Mouse (Mus musculus): ENCODE measurements around the gene Rbmxl1. TPM values are rescaled to one million over a fixed set of nuclear protein-coding genes. Genes with fewer than 3 reads are reported as not detected.

The Rbmxl1 gene
- polyA plus RNA-seq, 1 experiment, result 94.8 TPM

DNA sequence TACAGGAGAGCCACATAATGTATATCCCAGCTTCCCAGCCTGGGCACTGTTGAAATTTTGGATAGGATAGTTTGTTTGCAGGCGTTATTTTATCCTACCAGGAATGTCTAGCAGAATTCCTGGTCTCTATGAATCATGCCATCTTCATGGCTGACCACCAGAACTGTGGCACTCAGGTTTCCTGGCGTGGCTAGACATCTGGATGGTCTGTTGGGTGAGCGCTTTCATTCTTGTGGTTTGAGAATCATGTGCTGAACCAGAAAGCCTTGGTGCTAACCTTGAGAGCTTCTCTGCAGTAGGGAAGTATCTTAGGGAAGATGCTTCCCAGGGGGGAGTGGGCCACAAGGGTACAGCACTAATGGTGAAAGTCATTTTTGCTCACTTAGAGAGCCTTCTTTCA, 6.4 kb upstream of the Rbmxl1 start:
- Histone ChIP-seq H3K79me2 (ENCODE audit: control insufficient read depth, insufficient read depth) (peaks cover 62% of the 10 kb centered on the region), H3K79me3 (ENCODE audit: low read depth) (peaks cover 25% of the 10 kb centered on the region)
- TF ChIP-seq MAX (IDR thresholded peaks at IDR 0.05) (no peak), FOSL1 (IDR thresholded peaks at IDR 0.05; ENCODE audit: insufficient read depth, low read length, poor library complexity, severe bottlenecking) (no peak), MYOG (IDR thresholded peaks at IDR 0.05; ENCODE audit: control insufficient read depth, extremely low read depth, insufficient read length) (no peak), USF1 (IDR thresholded peaks at IDR 0.05; ENCODE audit: low read depth) (no peak), CTCF (IDR thresholded peaks at IDR 0.05; ENCODE audit: control insufficient read depth, insufficient read depth, insufficient read length) (no peak), MYOD1 (IDR thresholded peaks at IDR 0.05; ENCODE audit: control insufficient read depth, insufficient read length, low read depth) (no peak), CEBPB (IDR thresholded peaks at IDR 0.05; ENCODE audit: low read depth) (no peak)

DNA sequence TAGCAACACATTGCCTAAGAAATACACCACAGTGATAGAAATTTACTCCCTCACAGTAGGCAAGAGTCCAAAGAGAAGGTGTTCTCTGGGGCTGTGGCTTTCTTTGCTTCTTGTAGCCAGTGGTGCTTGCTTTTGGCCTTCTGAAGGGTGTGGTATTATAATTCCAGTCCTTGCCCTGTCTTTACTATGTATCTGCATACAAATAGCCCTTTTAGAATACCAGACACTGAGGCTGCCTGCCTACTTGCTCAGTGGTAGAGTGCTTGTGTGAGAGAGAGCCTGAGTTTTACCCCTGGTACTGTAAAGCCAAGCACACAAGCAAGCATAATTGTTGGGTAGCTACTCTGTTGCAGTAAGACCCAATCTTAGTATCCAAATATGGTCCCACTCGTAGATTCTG, 6.0 kb upstream of the Rbmxl1 start:
- peaks cover 26% of the 10 kb centered on the region for H3K79me3 ChIP-seq (ENCODE audit: low read depth)
- no peak overlapping the region for H3ac ChIP-seq (ENCODE audit: control insufficient read depth, insufficient read length, low read depth)
- no peak for TF ChIP-seq MYOG (IDR thresholded peaks at IDR 0.05; ENCODE audit: control insufficient read depth, extremely low read depth, insufficient read length)
- H3K27me3 ChIP-seq (ENCODE audit: control insufficient read depth, insufficient read depth, insufficient read length), result no peaks in the 10 kb centered on the region
- H3K4me3 ChIP-seq (ENCODE audit: insufficient read depth, poor library complexity, severe bottlenecking), result no peak overlapping the region
- peaks cover 66% of the 10 kb centered on the region for H3K79me2 ChIP-seq (ENCODE audit: control insufficient read depth, insufficient read depth)
- peaks cover 16% of the 10 kb centered on the region for H3K36me3 ChIP-seq (ENCODE audit: control insufficient read depth, insufficient read depth)

More for the DNA sequence above, 6.4 kb upstream of the Rbmxl1 start:
- Histone ChIP-seq H3ac (ENCODE audit: control insufficient read depth, insufficient read length, low read depth) (no peak overlapping the region), H3K4me3 (ENCODE audit: insufficient read depth, poor library complexity, severe bottlenecking) (no peak overlapping the region), H3K36me3 (ENCODE audit: control insufficient read depth, insufficient read depth) (peaks cover 16% of the 10 kb centered on the region), H3K27me3 (ENCODE audit: control insufficient read depth, insufficient read depth, insufficient read length) (no peaks in the 10 kb centered on the region)

DNA sequence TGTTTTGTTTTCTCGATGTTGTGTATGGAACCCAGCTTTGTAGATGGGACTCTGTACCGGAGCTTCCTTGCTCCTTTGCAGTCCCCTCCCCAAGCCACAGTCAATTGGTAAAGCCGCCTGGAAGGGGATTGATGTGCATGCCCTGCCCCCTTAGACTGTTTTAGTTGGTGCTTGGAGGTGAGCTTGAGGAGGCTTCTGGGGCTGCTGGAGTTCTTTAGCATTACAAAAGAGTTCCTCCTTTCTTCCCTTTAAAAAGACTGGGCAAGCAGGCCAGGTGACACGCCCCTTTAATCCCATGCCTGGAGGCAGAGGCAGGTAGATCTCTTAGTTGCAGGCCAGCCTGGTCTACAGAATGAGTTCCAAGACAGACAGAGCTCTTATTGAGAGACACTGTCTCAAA, 4.4 kb upstream of the Rbmxl1 start:
- no peak overlapping the region for H3ac ChIP-seq (ENCODE audit: control insufficient read depth, insufficient read length, low read depth)
- H3K36me3 ChIP-seq (ENCODE audit: control insufficient read depth, insufficient read depth), result peaks cover 9% of the 10 kb centered on the region
- TF ChIP-seq MAX (IDR thresholded peaks at IDR 0.05) (no peak), MYOG (IDR thresholded peaks at IDR 0.05; ENCODE audit: control insufficient read depth, extremely low read depth, insufficient read length) (no peak), USF1 (IDR thresholded peaks at IDR 0.05; ENCODE audit: low read depth) (no peak), FOSL1 (IDR thresholded peaks at IDR 0.05; ENCODE audit: insufficient read depth, low read length, poor library complexity, severe bottlenecking) (no peak), CTCF (IDR thresholded peaks at IDR 0.05; ENCODE audit: control insufficient read depth, insufficient read depth, insufficient read length) (no peak), CEBPB (IDR thresholded peaks at IDR 0.05; ENCODE audit: low read depth) (no peak), MYOD1 (IDR thresholded peaks at IDR 0.05; ENCODE audit: control insufficient read depth, insufficient read length, low read depth) (no peak)
- H3K79me2 ChIP-seq (ENCODE audit: control insufficient read depth, insufficient read depth), result peaks cover 74% of the 10 kb centered on the region
- H3K4me3 ChIP-seq (ENCODE audit: insufficient read depth, poor library complexity, severe bottlenecking), result no peak overlapping the region
- H3K27me3 ChIP-seq (ENCODE audit: control insufficient read depth, insufficient read depth, insufficient read length), result no peaks in the 10 kb centered on the region
- H3K79me3 ChIP-seq (ENCODE audit: low read depth), result peaks cover 32% of the 10 kb centered on the region

DNA sequence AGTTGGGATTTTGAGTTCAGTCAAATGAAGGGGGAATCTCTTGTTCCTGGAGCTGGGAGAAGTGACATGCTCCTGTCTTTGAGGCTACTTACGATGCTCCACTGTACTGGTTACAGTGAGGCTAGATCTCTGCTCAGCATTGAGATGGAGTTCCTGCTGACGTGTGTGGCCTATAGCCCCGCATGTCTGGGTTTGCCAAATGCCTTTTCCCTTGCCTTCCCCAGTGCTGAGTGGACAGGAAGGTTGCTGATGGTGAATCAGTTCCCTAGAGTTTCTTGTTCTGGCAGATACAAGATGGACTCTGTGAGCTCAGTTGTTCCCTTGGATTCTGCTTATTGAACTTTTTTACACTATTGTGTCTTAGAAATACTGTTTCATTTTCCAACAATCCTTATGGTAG, 2.2 kb upstream of the Rbmxl1 start:
- Histone ChIP-seq H3K79me3 (ENCODE audit: low read depth) (peaks cover 48% of the 10 kb centered on the region), H3K79me2 (ENCODE audit: control insufficient read depth, insufficient read depth) (peaks cover 89% of the 10 kb centered on the region), H3K4me3 (ENCODE audit: insufficient read depth, poor library complexity, severe bottlenecking) (no peak overlapping the region), H3ac (ENCODE audit: control insufficient read depth, insufficient read length, low read depth) (no peak overlapping the region), H3K36me3 (ENCODE audit: control insufficient read depth, insufficient read depth) (peaks cover 11% of the 10 kb centered on the region), H3K27me3 (ENCODE audit: control insufficient read depth, insufficient read depth, insufficient read length) (no peaks in the 10 kb centered on the region)
- TF ChIP-seq CTCF (IDR thresholded peaks at IDR 0.05; ENCODE audit: control insufficient read depth, insufficient read depth, insufficient read length), result no peak
- TF ChIP-seq CEBPB (IDR thresholded peaks at IDR 0.05; ENCODE audit: low read depth), result no peak
- no peak for TF ChIP-seq MYOG (IDR thresholded peaks at IDR 0.05; ENCODE audit: control insufficient read depth, extremely low read depth, insufficient read length)
- TF ChIP-seq MYOD1 (IDR thresholded peaks at IDR 0.05; ENCODE audit: control insufficient read depth, insufficient read length, low read depth), result no peak
- TF ChIP-seq FOSL1 (IDR thresholded peaks at IDR 0.05; ENCODE audit: insufficient read depth, low read length, poor library complexity, severe bottlenecking), result no peak
- no peak for TF ChIP-seq MAX (IDR thresholded peaks at IDR 0.05)
- TF ChIP-seq USF1 (IDR thresholded peaks at IDR 0.05; ENCODE audit: low read depth), result no peak

DNA sequence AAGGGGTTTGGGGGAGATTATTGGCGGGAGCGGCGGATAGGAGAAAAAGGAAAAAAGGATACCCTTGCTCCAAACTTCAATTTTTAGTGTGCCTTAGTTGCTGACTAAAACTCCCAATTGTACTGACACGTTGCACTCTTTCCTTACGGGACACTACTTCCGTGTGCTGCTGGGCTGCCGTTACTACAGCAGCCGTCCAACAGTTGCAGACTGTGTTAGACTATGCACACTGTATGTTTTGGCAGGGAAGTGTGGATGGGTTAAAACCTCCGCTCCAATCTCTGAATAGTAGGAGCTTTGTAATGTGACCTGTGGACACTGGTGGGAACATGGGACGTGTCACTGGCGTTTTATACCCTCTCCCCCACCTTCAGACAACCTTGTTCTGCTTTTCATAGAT, 1.4 kb upstream of the Rbmxl1 start:
- peaks cover 48% of the 10 kb centered on the region for H3K79me3 ChIP-seq (ENCODE audit: low read depth)
- peak overlapping the region; percentile 43 for H3ac ChIP-seq (ENCODE audit: control insufficient read depth, insufficient read length, low read depth)
- peak overlapping the region; percentile 89 for H3K4me3 ChIP-seq (ENCODE audit: insufficient read depth, poor library complexity, severe bottlenecking)
- H3K36me3 ChIP-seq (ENCODE audit: control insufficient read depth, insufficient read depth), result peaks cover 10% of the 10 kb centered on the region
- H3K27me3 ChIP-seq (ENCODE audit: control insufficient read depth, insufficient read depth, insufficient read length), result no peaks in the 10 kb centered on the region
- H3K79me2 ChIP-seq (ENCODE audit: control insufficient read depth, insufficient read depth), result peaks cover 88% of the 10 kb centered on the region
- no peak for TF ChIP-seq FOSL1 (IDR thresholded peaks at IDR 0.05; ENCODE audit: insufficient read depth, low read length, poor library complexity, severe bottlenecking)
- no peak for TF ChIP-seq USF1 (IDR thresholded peaks at IDR 0.05; ENCODE audit: low read depth)
- no peak for TF ChIP-seq MYOD1 (IDR thresholded peaks at IDR 0.05; ENCODE audit: control insufficient read depth, insufficient read length, low read depth)
- TF ChIP-seq CEBPB (IDR thresholded peaks at IDR 0.05; ENCODE audit: low read depth), result no peak
- no peak for TF ChIP-seq MAX (IDR thresholded peaks at IDR 0.05)
- no peak for TF ChIP-seq CTCF (IDR thresholded peaks at IDR 0.05; ENCODE audit: control insufficient read depth, insufficient read depth, insufficient read length)
- TF ChIP-seq MYOG (IDR thresholded peaks at IDR 0.05; ENCODE audit: control insufficient read depth, extremely low read depth, insufficient read length), result no peak

DNA sequence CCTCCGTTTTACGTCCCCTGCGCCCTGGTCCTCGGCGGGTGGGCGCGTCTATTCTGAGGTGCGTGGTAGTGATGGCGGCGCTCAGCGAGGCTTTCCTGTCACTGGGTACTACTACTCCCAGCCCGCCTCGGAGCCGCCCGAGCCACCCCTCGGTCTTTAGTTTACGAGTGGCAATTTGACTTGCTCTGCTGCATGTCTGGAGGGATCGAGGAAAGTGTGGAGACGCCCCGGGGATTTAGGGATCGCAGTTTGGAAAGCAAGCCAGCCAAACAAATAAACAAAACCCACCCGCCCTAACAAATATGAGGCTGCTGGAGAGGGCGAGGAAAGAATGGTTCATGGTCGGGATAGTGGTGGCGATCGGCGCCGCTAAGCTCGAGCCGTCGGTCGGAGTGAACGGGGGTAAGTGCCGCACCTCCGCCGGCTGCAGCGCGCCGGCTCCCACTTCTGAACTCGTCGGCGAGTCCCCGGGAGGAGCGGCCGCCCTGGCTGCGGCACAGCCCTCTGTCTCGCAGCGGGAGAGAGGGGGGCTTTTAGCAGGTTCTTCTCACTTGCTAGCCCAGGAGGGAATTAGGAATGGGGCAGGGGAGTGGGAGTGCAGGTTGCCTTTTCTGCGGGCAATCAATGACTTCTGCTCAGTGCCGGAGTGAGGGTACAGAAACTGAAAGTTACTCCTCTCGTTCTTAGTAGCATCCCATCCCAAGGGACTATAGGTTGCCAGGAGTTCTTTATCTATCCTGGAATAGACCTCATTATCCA, 754 bp upstream of the Rbmxl1 start, which contains the start of gene Slc10a7:
TSS of gene Slc10a7 (plus strand) at position 74 of the 759 bp plus-strand sequence.
- H3K79me3 ChIP-seq (ENCODE audit: low read depth), result peaks cover 54% of the 10 kb centered on the region

More for the DNA sequence above, 754 bp upstream of the Rbmxl1 start, which contains the start of gene Slc10a7:
- H3K36me3 ChIP-seq (ENCODE audit: control insufficient read depth, insufficient read depth), result peaks cover 17% of the 10 kb centered on the region
- peak within 1 kb of the TSS; percentile 89 for H3K4me3 ChIP-seq (ENCODE audit: insufficient read depth, poor library complexity, severe bottlenecking)
- TF ChIP-seq MAX (IDR thresholded peaks at IDR 0.05), result no peak
- no peak for TF ChIP-seq MYOG (IDR thresholded peaks at IDR 0.05; ENCODE audit: control insufficient read depth, extremely low read depth, insufficient read length)
- no peak for TF ChIP-seq CEBPB (IDR thresholded peaks at IDR 0.05; ENCODE audit: low read depth)
- no peak for TF ChIP-seq CTCF (IDR thresholded peaks at IDR 0.05; ENCODE audit: control insufficient read depth, insufficient read depth, insufficient read length)
- no peak for TF ChIP-seq USF1 (IDR thresholded peaks at IDR 0.05; ENCODE audit: low read depth)
- TF ChIP-seq MYOD1 (IDR thresholded peaks at IDR 0.05; ENCODE audit: control insufficient read depth, insufficient read length, low read depth), result no peak
- TF ChIP-seq FOSL1 (IDR thresholded peaks at IDR 0.05; ENCODE audit: insufficient read depth, low read length, poor library complexity, severe bottlenecking), result no peak
- H3ac ChIP-seq (ENCODE audit: control insufficient read depth, insufficient read length, low read depth), result peak within 1 kb of the TSS; percentile 98
- H3K27me3 ChIP-seq (ENCODE audit: control insufficient read depth, insufficient read depth, insufficient read length), result no peaks in the 10 kb centered on the region
- peaks cover 89% of the 10 kb centered on the region for H3K79me2 ChIP-seq (ENCODE audit: control insufficient read depth, insufficient read depth)
